16 mouse cellular contexts compared by ENCODE assay signal in the genomic region with DNA sequence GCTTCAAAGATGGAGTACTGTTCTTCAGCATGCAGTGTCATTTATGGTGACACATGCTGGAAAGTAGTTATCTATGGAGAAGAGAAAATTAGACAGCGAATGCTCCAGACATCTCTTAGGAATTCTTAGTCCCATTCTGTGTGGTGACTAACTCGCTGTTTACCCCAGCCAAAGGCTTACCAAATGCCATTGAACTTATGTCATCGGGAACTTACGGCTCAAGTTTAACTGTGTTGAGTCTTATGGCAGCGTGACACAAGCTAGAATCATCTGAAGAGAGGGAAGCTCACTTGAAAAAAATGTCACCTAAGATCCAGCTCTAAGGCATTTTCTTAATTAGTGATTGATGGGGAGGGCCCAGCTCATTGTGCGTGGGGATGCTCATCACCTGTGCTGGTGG.
DNase-seq lines count a peak whose midpoint lies in the region.
"Had no signal": no experiment of that assay in that cellular context is flagged by ENCODE, and none has a peak within 500 bp of the region (broad histone marks: within the 10 kb centered on the region; RNA-seq: fewer than 3 reads in every experiment).

No protein-coding gene starts in this region.

- peak; percentile 97 for DNase-seq in 3T3-L1 (ENCODE audit: low read depth, low spot score)
- DNase-seq in Muller cell, postnatal 12 days (ENCODE audit: inconsistent ontology term): peak; percentile 63
- peak; percentile 4 for DNase-seq in adipocyte (ENCODE audit: low spot score)
- DNase-seq in skeletal muscle tissue, adult 2 months (ENCODE audit: low read depth, low spot score): peak; percentile 10
- DNase-seq in ovary, postnatal 36 days (ENCODE audit: low spot score): no peak
- no peak for DNase-seq in kidney, adult 18-20 months
- DNase-seq in cerebellum, adult 8-10 months: no peak
- DNase-seq: adrenal gland, adult 8-10 months; adrenal gland, postnatal 25 days; B cell, adult 2 months; cerebellum, adult 11-12 months; cerebellum, adult 9-10 months; cerebellum, postnatal 14 days; gastrocnemius, postnatal 25 days; heart, adult 18-20 months; heart, postnatal 14 days had no signal

Comparison
In these comparisons a context has a peak if more than half of its experiments do, and no peak if none do; other contexts are left out.
1. DNase-seq: peak in 3T3-L1 (single experiment), Muller cell, postnatal 12 days (single experiment), adipocyte (single experiment) and skeletal muscle tissue, adult 2 months (single experiment); none in ovary, postnatal 36 days (single experiment), kidney, adult 18-20 months (single experiment) and cerebellum, adult 8-10 months (single experiment).